Mouse (Mus musculus) testis, adult 2 months (tissue): Measurements from ENCODE around the gene Rnf150.

Experiments used
- CTCF ChIP-seq: fragments of 200-500 bp; IDR thresholded peaks from 2 replicates; pipeline ENCODE4 v1.5.1; 2012; ENCODE audit warnings: low read depth, mild to moderate bottlenecking, inconsistent platforms, low read length, moderate library complexity; ENCODE audit not compliant: control insufficient read depth, insufficient read depth, insufficient replicate concordance
- POLR2A ChIP-seq: fragments of 200-500 bp; IDR thresholded peaks from 2 replicates; pipeline ENCODE4 v1.6.1; 2012; ENCODE audit warnings: low read depth, mild to moderate bottlenecking, inconsistent platforms, low read length, moderate library complexity; ENCODE audit not compliant: control insufficient read depth

- no peak for TF ChIP-seq CTCF
- no peak for TF ChIP-seq POLR2A
Observed at GRCm38 (mm10) chr8:82931554-82931953, 68.4 kb downstream of the Rnf150 start.
